Mouse (Mus musculus) heart, postnatal 0 days (tissue): ENCODE results near the gene Mt3.

Experiments
- CTCF ChIP-seq: IDR thresholded peaks from 2 replicates; pipeline ENCODE4 v1.5.1; 2016; ENCODE audit warnings: antibody characterized with exemption, control low read depth, low read depth
- EP300 ChIP-seq: IDR thresholded peaks from 2 replicates; pipeline ENCODE4 v1.6.1; 2016; ENCODE audit warnings: antibody characterized with exemption, low read depth

DNA sequence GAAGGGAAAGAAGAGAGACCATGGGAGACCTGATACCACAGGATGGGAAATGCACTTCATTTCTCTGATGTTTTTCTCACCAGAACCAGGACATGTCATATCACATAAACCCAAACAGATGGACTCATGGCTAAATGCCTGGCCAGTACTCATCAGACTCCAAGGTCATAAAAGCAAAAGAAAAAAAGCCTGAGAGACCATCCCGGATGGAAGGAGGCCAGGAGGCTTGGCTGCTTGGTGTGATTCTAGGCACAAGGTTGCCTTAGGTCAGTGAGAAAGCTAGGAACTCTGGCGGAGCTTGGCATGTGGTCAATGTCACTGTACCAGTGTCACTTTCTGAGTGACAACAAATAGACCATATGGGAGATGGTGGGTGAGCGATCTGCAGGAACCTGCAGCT, 44.5 kb upstream of the Mt3 start:
- TF ChIP-seq CTCF (no peak), EP300 (no peak)
